Mouse (Mus musculus) gastrocnemius, postnatal 25 days (tissue): ENCODE measurements around the gene Thbs3. TPM values are rescaled to one million over a fixed set of nuclear protein-coding genes. Genes with fewer than 3 reads are reported as not detected.

Source experiments
- DNase-seq: peaks from one replicate; pipeline ENCODE4 v3.0.0; 2022
- microRNA-seq, 2 experiments: library from miRNA; unstranded; fragments of <30 nt; microRNA quantifications; one replicate each; pipeline ENCODE4 v1.2.0; 2021; ENCODE audit warnings: borderline replicate concordance in 2 of 2
- total RNA-seq, 2 experiments: library from RNA; stranded (reverse); gene quantifications; 1 replicate in 1 of 2; 2 replicates in 1 of 2; pipeline ENCODE4 v1.2.3; 2021

The Thbs3 gene
- total RNA-seq, 2 experiments from 2014 or later: 11.0 to 11.8 TPM

GRCm38 (mm10) chr3:89251365-89251895 is 36.5 kb downstream of the Thbs3 start:
- peak; percentile 76 for DNase-seq

- no peak for DNase-seq
Observed at GRCm38 (mm10) chr3:89254994-89255393, 40.0 kb downstream of the Thbs3 start.

- no peak for DNase-seq
Observed at GRCm38 (mm10) chr3:89256177-89256576, 41.2 kb downstream of the Thbs3 start.

GRCm38 (mm10) chr3:89259076-89259475 is 44.1 kb downstream of the Thbs3 start, which contains the start of gene Dpm3:
TSS of gene Dpm3 (plus strand) at chr3:89259358.
- DNase-seq: no peak

GRCm38 (mm10) chr3:89260211-89260610 is 45.2 kb downstream of the Thbs3 start:
- no peak for DNase-seq

GRCm38 (mm10) chr3:89262417-89262816 is 47.4 kb downstream of the Thbs3 start:
- DNase-seq: no peak

- DNase-seq: peak; percentile 58
Observed at GRCm38 (mm10) chr3:89266439-89266893, 51.5 kb downstream of the Thbs3 start.

GRCm38 (mm10) chr3:89268916-89269315 is 53.9 kb downstream of the Thbs3 start:
- no peak for DNase-seq

- DNase-seq: peak; percentile 86
Observed at GRCm38 (mm10) chr3:89270051-89270755, 55.2 kb downstream of the Thbs3 start, which contains the start of gene Slc50a1. TSS of gene Slc50a1 (minus strand) at chr3:89270570.

GRCm38 (mm10) chr3:89270891-89271290 is 55.9 kb downstream of the Thbs3 start:
- DNase-seq: peak; percentile 39

- no peak for DNase-seq
Observed at GRCm38 (mm10) chr3:89271760-89272159, 56.8 kb downstream of the Thbs3 start.

- no peak for DNase-seq
Observed at GRCm38 (mm10) chr3:89276061-89276460, 61.1 kb downstream of the Thbs3 start.

Small RNA genes within 50 kb of the gene (microRNA-seq; reads per million reads assigned to microRNA genes)
- gene Mir92b: 4.8 to 30.9 reads per million in 2 experiments

Other genes starting within 250 kb of the Thbs3 start
- gene Rusc1, start 121.9 kb upstream of the Thbs3 start, total RNA-seq: 10 to 100 TPM; 17.7 to 19.6 TPM
- gene Gm43738, start 114.1 kb upstream of the Thbs3 start, total RNA-seq: not detected
- gene Fdps, start 113.2 kb upstream of the Thbs3 start, total RNA-seq: 10 to 100 TPM; 26.0 to 27.8 TPM
- gene Pklr, start 79.0 kb upstream of the Thbs3 start, total RNA-seq: not detected
- gene Hcn3, start 55.0 kb upstream of the Thbs3 start, total RNA-seq: under 1 TPM in 1 of 2 experiments, not detected in 1; 0.43 TPM
- 10 to 100 TPM; 16.0 to 16.3 TPM for gene Clk2, start 50.4 kb upstream of the Thbs3 start, total RNA-seq
- gene Scamp3, start 37.7 kb upstream of the Thbs3 start, total RNA-seq: 10 to 100 TPM; 33.2 to 38.2 TPM
- 10 to 100 TPM; 13.4 to 16.4 TPM for gene Fam189b, start 32.0 kb upstream of the Thbs3 start, total RNA-seq
- gene Gba, start 12.3 kb upstream of the Thbs3 start, total RNA-seq: 10 to 100 TPM; 14.6 to 23.6 TPM
- gene Mtx1, start 11.9 kb downstream of the Thbs3 start, total RNA-seq: 10 to 100 TPM; 42.2 to 47.6 TPM
- under 1 TPM; 0.38 to 0.51 TPM for gene Muc1, start 13.9 kb downstream of the Thbs3 start, total RNA-seq
- gene Krtcap2, start 30.8 kb downstream of the Thbs3 start, total RNA-seq: 10 to 100 TPM; 66.6 to 78.8 TPM
- gene Trim46, start 31.1 kb downstream of the Thbs3 start, total RNA-seq: under 1 TPM; 0.28 to 0.38 TPM
- gene Dpm3, start 44.2 kb downstream of the Thbs3 start, total RNA-seq: 10 to 100 TPM; 24.7 to 28.8 TPM
- 10 to 100 TPM in 1 of 2 experiments, 1 to 10 TPM in 1; 8.2 to 11.4 TPM for gene Slc50a1, start 55.4 kb downstream of the Thbs3 start, total RNA-seq
- gene Efna1, start 66.0 kb downstream of the Thbs3 start, total RNA-seq: 10 to 100 TPM; 10.2 to 12.8 TPM
- gene Efna3, start 107.8 kb downstream of the Thbs3 start, total RNA-seq: not detected
- under 1 TPM in 1 of 2 experiments, not detected in 1; 0.38 TPM for gene Efna4, start 122.8 kb downstream of the Thbs3 start, total RNA-seq
- gene Adam15, start 134.8 kb downstream of the Thbs3 start, total RNA-seq: 10 to 100 TPM; 21.9 to 24.6 TPM
- gene Dcst2, start 146.8 kb downstream of the Thbs3 start, total RNA-seq: not detected
- not detected for gene Dcst1, start 150.1 kb downstream of the Thbs3 start, total RNA-seq
- 10 to 100 TPM; 23.0 to 23.7 TPM for gene Zbtb7b, start 179.6 kb downstream of the Thbs3 start, total RNA-seq
- 1 to 10 TPM in 1 of 2 experiments, not detected in 1; 1.2 TPM for gene Lenep, start 187.6 kb downstream of the Thbs3 start, total RNA-seq
- gene Flad1, start 196.7 kb downstream of the Thbs3 start, total RNA-seq: 10 to 100 TPM; 43.3 to 44.5 TPM
- 1 to 10 TPM; 3.1 to 3.4 TPM for gene Cks1b, start 203.2 kb downstream of the Thbs3 start, total RNA-seq
- 10 to 100 TPM; 21.1 to 23.8 TPM for gene Shc1, start 203.3 kb downstream of the Thbs3 start, total RNA-seq
- gene Pygo2, start 215.0 kb downstream of the Thbs3 start, total RNA-seq: 10 to 100 TPM in 1 of 2 experiments, 1 to 10 TPM in 1; 9.2 to 11.1 TPM
- 100 to 1,000 TPM; 179 to 196 TPM for gene Pbxip1, start 221.5 kb downstream of the Thbs3 start, total RNA-seq
- gene Pmvk, start 239.4 kb downstream of the Thbs3 start, total RNA-seq: 1 to 10 TPM; 5.3 to 7.4 TPM